In the genomic region with DNA sequence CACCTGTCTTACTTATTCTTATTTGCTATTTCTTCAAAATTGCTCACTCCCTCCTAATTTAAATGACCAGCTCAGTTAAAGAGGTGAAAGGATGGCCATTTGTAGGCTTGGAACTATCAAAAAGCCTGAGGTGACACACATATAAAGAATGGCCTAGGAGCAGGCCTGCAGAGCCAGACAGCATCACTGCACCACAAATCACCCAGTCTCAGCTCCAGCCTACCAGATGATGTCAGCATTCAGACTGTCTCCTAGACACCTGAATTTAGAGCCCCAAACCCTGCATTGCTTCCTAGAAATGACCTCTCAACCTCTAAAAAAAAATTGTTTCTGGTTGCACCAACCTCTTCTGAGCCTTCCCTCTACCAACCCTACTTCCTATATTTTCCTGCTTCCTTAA, we compare ENCODE assay signal across 11 mouse cellular contexts.
DNase-seq lines count a peak whose midpoint lies in the region; ATAC-seq and TF ChIP-seq lines count a peak whose summit lies in the region.
"Had no signal": no experiment of that assay in that cellular context is flagged by ENCODE, and none has a peak within 500 bp of the region (broad histone marks: within the 10 kb centered on the region; RNA-seq: fewer than 3 reads in every experiment).

No protein-coding gene starts in this region.

- H3K4me1 ChIP-seq in embryonic facial prominence, embryonic 12.5 days, result no peaks in the 10 kb centered on the region
- no peaks in the 10 kb centered on the region for H3K4me1 ChIP-seq in hindbrain, embryonic 14.5 days (replicated peaks; ENCODE audit: control insufficient read depth, insufficient read depth, low read length)
- H3K4me1 ChIP-seq in neural tube, embryonic 13.5 days (replicated peaks), result peaks cover 8% of the 10 kb centered on the region; the same call in 1 of the 2 replicates

- H3K4me3 ChIP-seq in left cerebral cortex, adult 2 months, result peak overlapping the region; percentile 46
- no peak overlapping the region for H3K4me3 ChIP-seq in embryonic facial prominence, embryonic 12.5 days
- H3K4me3 ChIP-seq in hindbrain, embryonic 14.5 days (replicated peaks; ENCODE audit: low read length), result peak overlapping the region; percentile 38
- H3K4me3 ChIP-seq in neural tube, embryonic 13.5 days, result peak overlapping the region; percentile 40

- H3K36me3 ChIP-seq in embryonic facial prominence, embryonic 12.5 days, result no peaks in the 10 kb centered on the region
- H3K36me3 ChIP-seq in hindbrain, embryonic 14.5 days (replicated peaks; ENCODE audit: control insufficient read depth, insufficient read depth), result peaks cover 11% of the 10 kb centered on the region; the same call in 1 of the 2 replicates
- peaks cover 18% of the 10 kb centered on the region; the same call in 1 of the 2 replicates for H3K36me3 ChIP-seq in neural tube, embryonic 13.5 days

- H3K27me3 ChIP-seq in embryonic facial prominence, embryonic 12.5 days, result peaks cover 8% of the 10 kb centered on the region
- H3K27me3 ChIP-seq in hindbrain, embryonic 14.5 days (ENCODE audit: control insufficient read depth, insufficient read depth, low read length), result peaks cover 14% of the 10 kb centered on the region; the same call in 1 of the 2 replicates
- peaks cover 40% of the 10 kb centered on the region for H3K27me3 ChIP-seq in neural tube, embryonic 13.5 days

- no peaks in the 10 kb centered on the region for H3K9me3 ChIP-seq in embryonic facial prominence, embryonic 12.5 days
- no peaks in the 10 kb centered on the region for H3K9me3 ChIP-seq in hindbrain, embryonic 14.5 days (ENCODE audit: control insufficient read depth, low read length)
- H3K9me3 ChIP-seq in neural tube, embryonic 13.5 days, result no peaks in the 10 kb centered on the region

- peak overlapping the region; percentile 22 for H3K4me2 ChIP-seq in embryonic facial prominence, embryonic 12.5 days (replicated peaks)
- H3K4me2 ChIP-seq in hindbrain, embryonic 14.5 days (replicated peaks), result peak overlapping the region; percentile 57
- H3K4me2 ChIP-seq in neural tube, embryonic 13.5 days, result peak overlapping the region; percentile 56

- peak overlapping the region; percentile 93 for H3K27ac ChIP-seq in left cerebral cortex, adult 2 months
- H3K27ac ChIP-seq in embryonic facial prominence, embryonic 12.5 days, result 0 out of 2 replicates have a peak overlapping the region, but pooled peaks have one; percentile 6
- H3K27ac ChIP-seq in hindbrain, embryonic 14.5 days, result peak overlapping the region; percentile 90
- H3K27ac ChIP-seq in neural tube, embryonic 13.5 days (replicated peaks), result peak overlapping the region; percentile 91

- no peak overlapping the region for H3K9ac ChIP-seq in embryonic facial prominence, embryonic 12.5 days
- H3K9ac ChIP-seq in hindbrain, embryonic 14.5 days, result peak overlapping the region; percentile 61
- peak overlapping the region; percentile 68 for H3K9ac ChIP-seq in neural tube, embryonic 13.5 days

- intact Hi-C loops in left cerebral cortex, adult 2 months (cut with DNase I), result no loop called here
- intact Hi-C loops in left cerebral cortex, postnatal 10 days (cut with DNase I), result no loop called here

- TF ChIP-seq CTCF in left cerebral cortex, adult 2 months (IDR thresholded peaks at IDR 0.05), result no peak

- no peak for ATAC-seq in embryonic facial prominence, embryonic 12.5 days (ENCODE audit: insufficient number of reproducible peaks, insufficient read depth, low FRiP score, low TSS enrichment)
- no peak for ATAC-seq in hindbrain, embryonic 14.5 days (ENCODE audit: low FRiP score)
- peak; percentile 69 for ATAC-seq in neural tube, embryonic 13.5 days (ENCODE audit: low read depth)

- no peak for DNase-seq in left cerebral cortex, adult 2 months (ENCODE audit: extremely low spot score in 1 of 2, low spot score in 2 of 2)
- DNase-seq in left cerebral cortex, postnatal 10 days (ENCODE audit: extremely low spot score in 1 of 2, low spot score in 2 of 2), result no peak
- no peak for DNase-seq in hindbrain, embryonic 14.5 days (ENCODE audit: low spot score)
- no peak for DNase-seq in right cerebral cortex, postnatal 36 days (ENCODE audit: low spot score in 2 of 2)
- no peak for DNase-seq in lung, postnatal 4 days
- DNase-seq in kidney, adult 8-10 months, result no peak
- DNase-seq: adrenal gland, postnatal 25 days; lung, adult 18-20 months; thymus, postnatal 14 days had no signal

Comparison
In these comparisons a context has a peak if more than half of its experiments do, and no peak if none do; other contexts are left out.
1. H3K27ac ChIP-seq: peak in every context shown above with its lines; median percentile 93 in left cerebral cortex, adult 2 months; 91 in neural tube, embryonic 13.5 days; 90 in hindbrain, embryonic 14.5 days; 6 in embryonic facial prominence, embryonic 12.5 days.